Mouse (Mus musculus) embryonic facial prominence, embryonic 11.5 days (tissue): Measurements from ENCODE around the gene Gm10563. TPM values are rescaled to one million over a fixed set of nuclear protein-coding genes. Genes with fewer than 3 reads are reported as not detected.
A peak's percentile ranks its signal among the peaks of the same experiment; 100 is the strongest.
"Not testable (repeated sequence)": the region's sequence is repeated elsewhere in the genome, so short reads cannot be mapped to it uniquely, and the experiment has no call there.

Experiments used
- ATAC-seq: fragments of 200-750 bp; cut with Nextera tagmentation; replicated peaks from 2 replicates; pipeline ENCODE4 v1.8.0; 2017; ENCODE audit warnings: low read depth; ENCODE audit not compliant: insufficient number of reproducible peaks, low FRiP score, low TSS enrichment
- DNase-seq: peaks from one replicate; pipeline ENCODE4 v3.0.0-alpha.2; 2015; ENCODE audit warnings: low spot score
- H3K27ac ChIP-seq: fragments of 300-500 bp; sonication (generic); replicated peaks from 2 replicates; pipeline ENCODE4 v1.5.1; 2014; ENCODE audit warnings: mild to moderate bottlenecking, low read depth, low read length, control low read depth
- H3K27me3 ChIP-seq: fragments of 300-500 bp; sonication (generic); 2 replicates; pipeline ENCODE4 v1.6.1; 2014; ENCODE audit warnings: mild to moderate bottlenecking, low read length, moderate library complexity, mixed read lengths; ENCODE audit not compliant: control insufficient read depth, insufficient read depth
- H3K36me3 ChIP-seq: fragments of 300-500 bp; sonication (generic); replicated peaks from 2 replicates; pipeline ENCODE4 v1.6.1; 2014; ENCODE audit warnings: low read depth, mild to moderate bottlenecking, low read length, moderate library complexity, mixed read lengths; ENCODE audit not compliant: control insufficient read depth, insufficient read depth
- H3K4me1 ChIP-seq: fragments of 300-500 bp; sonication (generic); 2 replicates; pipeline ENCODE4 v1.6.1; 2014; ENCODE audit warnings: low read length, mixed read lengths; ENCODE audit not compliant: control insufficient read depth, insufficient read depth
- H3K4me2 ChIP-seq: fragments of 300-500 bp; sonication (generic); 2 replicates; pipeline ENCODE4 v1.6.1; 2014; ENCODE audit warnings: low read depth, mild to moderate bottlenecking, control low read depth, low read length, moderate library complexity
- H3K4me3 ChIP-seq: fragments of 300-500 bp; sonication (generic); 2 replicates; pipeline ENCODE4 v1.5.1; 2014; ENCODE audit warnings: low read depth, low read length, control low read depth
- H3K9ac ChIP-seq: fragments of 300-500 bp; sonication (generic); replicated peaks from 2 replicates; pipeline ENCODE4 v1.6.1; 2014; ENCODE audit warnings: mild to moderate bottlenecking, control low read depth, low read length
- H3K9me3 ChIP-seq: fragments of 300-500 bp; sonication (generic); replicated peaks from 2 replicates; pipeline ENCODE4 v1.6.1; 2016; ENCODE audit warnings: mild to moderate bottlenecking, low read length, inconsistent platforms, mixed read lengths; ENCODE audit not compliant: control insufficient read depth
- WGBS: fragments of 180-500 bp; shearing (Covaris S2); extraction: QIAGEN DNeasy Blood & Tissue Kit; methylation state at CpG from one replicate; pipeline ENCODE4 v1.1.7; 2014; 5-methylcytosine and 5-hydroxymethylcytosine counted together
- polyA plus RNA-seq: library from polyadenylated mRNA; unstranded; fragments of >200 nt; fragmentation: Nextera tagmentation; extraction: Ambion mirVana; gene quantifications from 2 replicates; pipeline ENCODE4 v1.2.1, GENCODE M21; 2014

Gm10563 gene
- polyA plus RNA-seq, 1 experiment from 2014 or later, result not detected

DNA sequence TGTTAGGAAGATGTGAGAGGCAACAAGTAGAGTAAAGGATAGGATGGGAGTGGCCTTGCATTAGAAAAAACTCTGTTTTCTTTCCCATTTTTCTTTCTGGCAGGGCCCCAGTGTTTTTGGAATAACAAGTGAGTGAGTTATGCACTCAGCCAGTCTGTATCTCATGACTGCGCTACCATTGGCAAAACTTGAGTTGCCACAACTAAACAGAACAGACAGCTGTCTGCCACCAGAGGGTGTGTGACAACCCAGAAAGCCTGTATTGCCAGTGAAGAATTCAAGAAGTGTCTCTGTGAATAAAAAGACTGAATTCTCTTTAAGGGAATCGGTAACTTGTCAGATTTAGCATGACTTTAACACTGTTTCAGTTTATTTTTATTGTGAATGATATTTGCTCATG, 30.8 kb upstream of the Gm10563 start:
- 91% methylated on average over 2 of the region's 2 CpGs for whole genome bisulfite sequencing
- Histone ChIP-seq H3K27ac (no peak overlapping the region), H3K9ac (no peak overlapping the region), H3K4me2 (no peak overlapping the region), H3K4me1 (no peaks in the 10 kb centered on the region), H3K27me3 (no peaks in the 10 kb centered on the region), H3K36me3 (no peaks in the 10 kb centered on the region), H3K4me3 (no peak overlapping the region), H3K9me3 (no peaks in the 10 kb centered on the region)
- ATAC-seq, result no peak
- DNase-seq, result no peak

DNA sequence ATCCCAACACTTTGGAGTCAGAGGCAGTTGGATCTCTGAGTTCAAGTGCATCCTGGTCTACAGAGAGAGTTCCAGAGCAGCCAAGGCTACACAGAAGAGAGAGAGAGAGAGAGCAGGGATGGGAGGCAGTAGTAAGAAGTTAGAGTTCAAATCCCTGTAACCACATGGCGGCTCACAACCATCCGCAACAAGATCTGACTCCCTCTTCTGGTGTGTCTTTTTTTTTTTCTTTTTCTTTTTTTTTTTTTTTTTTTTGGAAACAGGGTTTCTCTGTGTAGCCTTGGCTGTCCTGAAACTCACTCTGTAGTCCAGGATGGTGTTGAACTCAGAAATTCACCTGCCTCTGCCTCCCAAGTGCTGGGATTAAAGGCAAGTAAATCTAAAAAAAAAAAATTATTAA, 26.9 kb upstream of the Gm10563 start:
- H3K36me3 ChIP-seq, result no peaks in the 10 kb centered on the region
- DNase-seq (no peak), ATAC-seq (no peak)
- WGBS, result 44% methylated on average over 2 of the region's 2 CpGs
- no peaks in the 10 kb centered on the region for H3K9me3 ChIP-seq
- no peak overlapping the region for H3K9ac ChIP-seq
- H3K4me2 ChIP-seq, result no peak overlapping the region
- no peak overlapping the region for H3K27ac ChIP-seq
- H3K27me3 ChIP-seq, result no peaks in the 10 kb centered on the region
- no peak overlapping the region for H3K4me3 ChIP-seq
- H3K4me1 ChIP-seq, result no peaks in the 10 kb centered on the region

DNA sequence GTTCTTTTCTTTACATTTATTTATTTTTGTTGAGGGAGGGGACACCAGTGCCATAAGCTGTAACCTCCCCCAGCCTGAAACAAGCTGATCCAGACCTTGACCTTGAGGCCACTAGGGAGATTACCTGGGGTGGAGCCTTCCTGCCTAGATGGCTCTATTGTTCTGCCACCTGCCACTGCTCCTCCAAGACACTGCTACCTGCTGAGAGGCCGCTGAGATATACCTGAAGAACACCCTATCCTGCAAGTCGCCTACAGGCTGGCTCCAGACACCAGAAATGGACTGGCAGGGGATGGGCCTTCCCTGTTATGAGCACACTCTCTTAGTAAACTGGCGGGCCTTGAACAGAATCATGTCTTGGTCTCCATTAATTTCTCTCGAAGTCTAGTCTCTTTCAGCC, 25.0 kb upstream of the Gm10563 start:
- H3K4me3 ChIP-seq, H3K27me3 ChIP-seq, H3K9me3 ChIP-seq, H3K9ac ChIP-seq, ATAC-seq, DNase-seq, H3K4me1 ChIP-seq, H3K4me2 ChIP-seq, H3K27ac ChIP-seq, H3K36me3 ChIP-seq: not testable (repeated sequence)
- 66% methylated on average over 4 of the region's 4 CpGs for WGBS

DNA sequence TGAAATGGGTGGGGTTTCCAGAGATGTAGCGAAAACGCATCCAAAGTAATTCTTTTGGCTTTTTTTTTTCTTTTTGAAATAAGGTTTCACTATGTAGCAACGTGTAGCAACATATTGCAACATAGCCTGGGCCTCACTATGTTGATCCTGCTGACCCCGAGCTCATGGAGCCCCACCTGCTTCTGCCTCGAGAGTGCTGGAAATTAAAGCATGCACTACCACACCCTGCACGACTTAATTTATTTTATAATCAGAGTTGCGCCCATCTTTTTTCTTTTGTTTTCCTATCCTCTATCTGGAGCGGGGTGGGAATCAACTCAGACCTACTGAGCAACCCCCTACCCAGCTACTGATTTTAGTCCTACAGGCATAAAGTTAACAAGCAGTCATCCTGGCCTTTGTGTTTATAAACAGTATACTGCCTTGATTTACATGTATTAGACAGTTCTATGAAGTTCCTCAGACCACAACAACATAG, 24.4 kb upstream of the Gm10563 start:
- Histone ChIP-seq H3K36me3 (no peaks in the 10 kb centered on the region), H3K9ac (no peak overlapping the region), H3K27me3 (no peaks in the 10 kb centered on the region), H3K27ac (no peak overlapping the region), H3K4me2 (peak overlapping the region; percentile 90), H3K4me3 (peak overlapping the region; percentile 78), H3K4me1 (no peaks in the 10 kb centered on the region), H3K9me3 (no peaks in the 10 kb centered on the region)
- WGBS, result 3% methylated on average over 8 of the region's 8 CpGs
- ATAC-seq, result peak; percentile 60
- DNase-seq, result no peak

DNA sequence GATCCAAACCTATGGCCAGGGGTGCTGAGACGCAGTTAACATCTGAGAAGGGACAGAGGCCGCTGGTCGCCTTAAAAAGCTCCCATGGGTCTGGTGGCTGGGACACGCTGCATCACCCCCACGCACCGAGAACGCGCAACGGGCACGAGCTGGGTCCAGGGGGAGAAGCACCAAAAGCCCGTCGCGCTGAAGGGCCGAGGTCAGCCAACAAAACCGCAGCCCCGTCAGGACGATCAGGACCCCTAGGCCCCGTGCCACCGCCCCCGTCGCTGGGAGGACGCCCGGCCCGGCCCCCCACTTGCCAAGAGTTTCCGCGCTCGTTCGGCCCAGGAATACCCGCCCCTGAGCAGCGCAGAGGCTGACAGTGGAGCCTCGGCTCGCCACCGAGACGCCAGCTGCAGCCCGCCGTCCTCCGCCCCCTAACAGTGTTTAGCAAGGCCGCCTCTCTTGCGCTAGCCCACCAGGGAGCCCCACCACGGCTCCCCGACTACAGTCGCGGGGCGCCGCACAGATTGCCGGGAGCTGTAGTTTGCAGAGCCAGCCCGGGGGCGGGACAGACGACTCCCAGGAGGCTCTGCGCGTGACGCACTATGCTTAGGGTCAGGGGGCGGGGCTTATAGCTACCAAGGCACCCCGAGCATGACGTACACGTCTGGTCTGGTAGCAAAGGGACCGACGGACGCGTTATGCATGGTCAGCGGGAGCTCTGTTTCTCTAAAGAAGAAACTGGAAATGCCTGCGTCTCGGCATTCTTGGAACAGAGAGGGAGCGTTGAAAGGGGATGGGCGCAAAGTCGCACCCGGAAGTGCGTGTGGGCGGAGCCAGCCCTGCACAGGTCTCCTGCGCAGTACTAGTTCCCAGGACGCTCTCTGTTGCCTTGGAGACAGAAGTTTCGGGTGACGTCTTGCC, 23.7 kb upstream of the Gm10563 start, which contains the start of gene Mib2:
Mib2 (minus strand) TSS at position 510 of the 909 bp plus-strand sequence.
- Histone ChIP-seq H3K4me2 (peak within 1 kb of the TSS; percentile 90), H3K4me1 (no peaks in the 10 kb centered on the region), H3K27ac (peak within 1 kb of the TSS; percentile 59; the same call in 1 of the 2 replicates), H3K9me3 (no peaks in the 10 kb centered on the region), H3K36me3 (no peaks in the 10 kb centered on the region), H3K4me3 (peak within 1 kb of the TSS; percentile 78), H3K27me3 (no peaks in the 10 kb centered on the region), H3K9ac (peak within 1 kb of the TSS; percentile 82)
- DNase-seq (peak; percentile 99), ATAC-seq (peak; percentile 95)
- under 1% methylated on average over 70 of the region's 73 CpGs for WGBS

DNA sequence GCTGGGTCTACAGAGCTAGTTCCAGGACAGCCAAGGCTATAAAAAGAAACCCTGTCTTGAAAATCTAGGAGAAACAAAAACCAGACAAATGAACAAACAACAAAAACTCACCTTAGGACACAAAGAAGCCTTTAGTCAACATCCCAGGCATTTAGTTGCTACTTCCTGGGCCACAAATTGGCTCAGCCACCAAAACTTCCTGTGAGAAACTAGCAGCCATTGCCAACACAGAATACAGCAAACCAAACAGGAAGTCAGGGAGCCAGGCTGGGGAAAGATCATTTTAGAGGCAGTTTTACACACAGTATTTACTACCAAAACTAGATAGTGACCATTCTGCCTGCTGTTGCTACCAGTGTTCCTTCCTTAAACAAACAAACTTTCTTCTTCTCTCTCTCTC, 21.7 kb upstream of the Gm10563 start:
- Histone ChIP-seq H3K4me2 (no peak overlapping the region), H3K36me3 (no peaks in the 10 kb centered on the region), H3K4me1 (no peaks in the 10 kb centered on the region), H3K9ac (no peak overlapping the region; the same call in 1 of the 2 replicates), H3K27ac (no peak overlapping the region), H3K27me3 (no peaks in the 10 kb centered on the region), H3K9me3 (no peaks in the 10 kb centered on the region), H3K4me3 (no peak overlapping the region)
- DNase-seq (no peak), ATAC-seq (no peak)

DNA sequence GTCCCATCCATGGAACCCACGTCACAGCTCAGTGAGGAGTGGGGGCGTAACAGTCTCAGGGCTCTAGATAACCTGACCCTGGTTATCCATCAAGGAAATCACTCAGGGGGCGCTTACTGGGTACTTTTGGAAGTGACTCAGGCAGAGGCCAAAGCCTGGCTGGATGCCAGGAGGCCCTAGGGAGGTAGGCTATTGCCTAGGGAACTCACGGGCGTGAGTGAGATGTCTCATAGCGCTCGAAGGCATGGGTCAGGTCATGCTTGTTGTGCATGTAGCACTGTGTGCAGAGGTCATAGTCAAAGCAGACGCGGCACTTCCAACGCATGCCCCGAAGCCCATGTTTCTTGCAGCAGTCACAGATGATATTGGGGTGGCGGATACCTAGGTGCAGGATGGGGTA, 15.4 kb upstream of the Gm10563 start:
- 89% methylated on average over 12 of the region's 12 CpGs for WGBS
- ATAC-seq (no peak), DNase-seq (no peak)
- Histone ChIP-seq H3K9ac (no peak overlapping the region), H3K36me3 (no peaks in the 10 kb centered on the region), H3K27me3 (peaks cover 4% of the 10 kb centered on the region; the same call in 1 of the 2 replicates), H3K4me3 (no peak overlapping the region), H3K9me3 (no peaks in the 10 kb centered on the region), H3K4me2 (no peak overlapping the region; the same call in 1 of the 2 replicates), H3K27ac (no peak overlapping the region), H3K4me1 (no peaks in the 10 kb centered on the region)

DNA sequence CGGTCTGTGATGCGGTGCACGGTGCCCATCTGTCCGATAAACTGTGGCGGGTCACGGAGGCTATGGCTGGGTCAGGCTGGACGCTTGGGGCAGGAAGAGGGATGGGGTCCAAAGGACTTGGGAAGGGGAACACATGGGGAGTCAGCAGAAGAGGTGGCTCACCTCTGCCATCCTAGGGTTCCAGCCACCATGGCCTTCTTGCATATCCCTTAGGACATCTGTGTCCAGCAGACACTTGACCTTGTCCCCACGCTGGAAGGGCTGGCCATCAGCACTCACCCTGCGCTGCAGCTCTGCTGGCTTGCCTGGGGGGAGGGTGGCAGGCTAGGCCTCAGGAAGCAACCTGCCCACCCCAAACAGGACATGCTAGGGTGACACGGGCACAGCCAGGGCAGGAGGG, 13.8 kb upstream of the Gm10563 start:
- no peaks in the 10 kb centered on the region for H3K9me3 ChIP-seq
- ATAC-seq, result no peak
- H3K27me3 ChIP-seq, result peaks cover 18% of the 10 kb centered on the region
- no peak overlapping the region for H3K9ac ChIP-seq
- no peak overlapping the region for H3K4me2 ChIP-seq
- 88% methylated on average over 10 of the region's 10 CpGs for WGBS
- no peak for DNase-seq
- H3K4me1 ChIP-seq, result peaks cover 12% of the 10 kb centered on the region
- no peak overlapping the region for H3K27ac ChIP-seq
- no peak overlapping the region for H3K4me3 ChIP-seq
- H3K36me3 ChIP-seq, result no peaks in the 10 kb centered on the region
